16 mouse cellular contexts compared by ENCODE assay signal in genomic region chr1:50897696-50898095, GRCm38 (mm10). TPM values are rescaled to one million over a fixed set of nuclear protein-coding genes. Genes with fewer than 3 reads are reported as not detected.
DNase-seq lines count a peak whose midpoint lies in the region; ATAC-seq and TF ChIP-seq lines count a peak whose summit lies in the region.
"Had no signal": no experiment of that assay in that cellular context is flagged by ENCODE, and none has a peak within 500 bp of the region (broad histone marks: within the 10 kb centered on the region; RNA-seq: fewer than 3 reads in every experiment).

No protein-coding gene starts in this region.

- no peak overlapping the region for H3K4me2 ChIP-seq in hindbrain, embryonic 12.5 days (replicated peaks)
- no peak overlapping the region for H3K4me2 ChIP-seq in hindbrain, embryonic 16.5 days (ENCODE audit: low read length)
- H3K4me2 ChIP-seq in neural tube, embryonic 11.5 days (ENCODE audit: low read depth), result no peak overlapping the region
- no peak overlapping the region for H3K4me2 ChIP-seq in embryonic facial prominence, embryonic 14.5 days (ENCODE audit: low read depth, low read length)
- no peak overlapping the region for H3K4me2 ChIP-seq in liver, postnatal 0 days (ENCODE audit: low read depth, low read length)
- H3K4me2 ChIP-seq: intestine, embryonic 15.5 days; liver, embryonic 11.5 days had no signal

- H3K27me3 ChIP-seq in hindbrain, embryonic 12.5 days, result no peaks in the 10 kb centered on the region
- no peaks in the 10 kb centered on the region for H3K27me3 ChIP-seq in hindbrain, embryonic 16.5 days (replicated peaks; ENCODE audit: control insufficient read depth, insufficient read depth, low read length)
- no peaks in the 10 kb centered on the region for H3K27me3 ChIP-seq in neural tube, embryonic 11.5 days (ENCODE audit: control insufficient read depth, insufficient read depth, low read length)
- no peaks in the 10 kb centered on the region for H3K27me3 ChIP-seq in embryonic facial prominence, embryonic 14.5 days (replicated peaks; ENCODE audit: control insufficient read depth, insufficient read depth, low read length)
- H3K27me3 ChIP-seq in liver, postnatal 0 days (ENCODE audit: insufficient read depth, low read length), result no peaks in the 10 kb centered on the region
- H3K27me3 ChIP-seq: intestine, embryonic 15.5 days; megakaryocyte, embryonic 14.5 days had no signal

- peak; percentile 27 for DNase-seq in neural tube, embryonic 11.5 days (ENCODE audit: low spot score)
- DNase-seq in neural tube, embryonic 10.5 days (ENCODE audit: extremely low spot score, low spot score), result no peak
- DNase-seq in embryonic facial prominence, embryonic 14.5 days (ENCODE audit: low spot score), result peak; percentile 14
- DNase-seq in telencephalon, adult 2 months (ENCODE audit: low read depth, low spot score), result peak; percentile 82
- DNase-seq in liver, postnatal 0 days, result no peak
- DNase-seq: adrenal gland, postnatal 25 days; cerebellum, postnatal 25 days; heart, adult 2 months; heart, postnatal 10 days; kidney, postnatal 14 days; thymus, adult 2 months had no signal

- TF ChIP-seq EP300 in liver, postnatal 0 days (IDR thresholded peaks at IDR 0.05; ENCODE audit: low read depth), result no peak

- no peaks in the 10 kb centered on the region for H3K4me1 ChIP-seq in hindbrain, embryonic 12.5 days
- no peaks in the 10 kb centered on the region for H3K4me1 ChIP-seq in hindbrain, embryonic 16.5 days (ENCODE audit: control insufficient read depth, insufficient read depth, low read depth, low read length)
- H3K4me1 ChIP-seq in neural tube, embryonic 11.5 days (ENCODE audit: control insufficient read depth, insufficient read depth, low read length), result no peaks in the 10 kb centered on the region
- no peaks in the 10 kb centered on the region for H3K4me1 ChIP-seq in embryonic facial prominence, embryonic 14.5 days (ENCODE audit: control insufficient read depth, insufficient read depth, low read length)
- H3K4me1 ChIP-seq in liver, postnatal 0 days (ENCODE audit: insufficient read depth), result no peaks in the 10 kb centered on the region
- H3K4me1 ChIP-seq: intestine, embryonic 15.5 days; megakaryocyte, embryonic 14.5 days had no signal

- WGBS in hindbrain, embryonic 12.5 days, result 50% methylated on average over 6 of the region's 6 CpGs
- 40% methylated on average over 6 of the region's 6 CpGs for WGBS in hindbrain, embryonic 16.5 days
- WGBS in neural tube, embryonic 11.5 days, result 54% methylated on average over 6 of the region's 6 CpGs
- 74% methylated on average over 6 of the region's 6 CpGs for WGBS in embryonic facial prominence, embryonic 14.5 days
- WGBS in liver, postnatal 0 days (ENCODE audit: insufficient replicate concordance), result 78% methylated on average over 6 of the region's 6 CpGs

- H3K4me3 ChIP-seq in hindbrain, embryonic 12.5 days, result no peak overlapping the region
- H3K4me3 ChIP-seq in hindbrain, embryonic 16.5 days (ENCODE audit: low read length), result no peak overlapping the region
- H3K4me3 ChIP-seq in neural tube, embryonic 11.5 days (ENCODE audit: low read depth, low read length), result no peak overlapping the region
- no peak overlapping the region for H3K4me3 ChIP-seq in embryonic facial prominence, embryonic 14.5 days (ENCODE audit: low read depth, low read length)
- no peak overlapping the region for H3K4me3 ChIP-seq in liver, postnatal 0 days (ENCODE audit: low read depth, low read length)
- H3K4me3 ChIP-seq: heart, adult 2 months; intestine, embryonic 15.5 days; megakaryocyte, embryonic 14.5 days had no signal

- peak; percentile 69 for ATAC-seq in hindbrain, embryonic 12.5 days (ENCODE audit: low FRiP score)
- ATAC-seq in hindbrain, embryonic 16.5 days, result no peak
- ATAC-seq in neural tube, embryonic 11.5 days (ENCODE audit: insufficient read depth, low FRiP score, low TSS enrichment), result peak; percentile 76; the same call in 1 of the 2 replicates
- ATAC-seq in embryonic facial prominence, embryonic 14.5 days (ENCODE audit: low read depth), result no peak
- no peak for ATAC-seq in liver, postnatal 0 days
- ATAC-seq: intestine, embryonic 15.5 days had no signal

- no peaks in the 10 kb centered on the region for H3K9me3 ChIP-seq in hindbrain, embryonic 12.5 days (replicated peaks)
- H3K9me3 ChIP-seq in hindbrain, embryonic 16.5 days (ENCODE audit: control insufficient read depth, low read length), result no peaks in the 10 kb centered on the region; the same call in 1 of the 2 replicates
- H3K9me3 ChIP-seq in neural tube, embryonic 11.5 days (ENCODE audit: control insufficient read depth, low read length), result no peaks in the 10 kb centered on the region
- 0 out of 2 replicates have a peak, but pooled peaks cover 5% of the 10 kb centered on the region for H3K9me3 ChIP-seq in embryonic facial prominence, embryonic 14.5 days (ENCODE audit: control insufficient read depth, low read length)
- no peaks in the 10 kb centered on the region; the same call in 1 of the 2 replicates for H3K9me3 ChIP-seq in liver, postnatal 0 days (ENCODE audit: low read length)
- H3K9me3 ChIP-seq: intestine, embryonic 15.5 days had no signal

- no peak overlapping the region for H3K27ac ChIP-seq in hindbrain, embryonic 12.5 days
- H3K27ac ChIP-seq in hindbrain, embryonic 16.5 days (ENCODE audit: low read depth, low read length), result no peak overlapping the region
- no peak overlapping the region for H3K27ac ChIP-seq in neural tube, embryonic 11.5 days (ENCODE audit: low read depth, low read length)
- no peak overlapping the region for H3K27ac ChIP-seq in embryonic facial prominence, embryonic 14.5 days (replicated peaks; ENCODE audit: low read depth, low read length)
- no peak overlapping the region for H3K27ac ChIP-seq in liver, postnatal 0 days (ENCODE audit: low read depth)
- H3K27ac ChIP-seq: heart, adult 2 months; intestine, embryonic 15.5 days had no signal

- TF ChIP-seq CTCF in liver, postnatal 0 days (IDR thresholded peaks at IDR 0.05; ENCODE audit: low read depth), result no peak

- H3K36me3 ChIP-seq in hindbrain, embryonic 12.5 days, result no peaks in the 10 kb centered on the region
- no peaks in the 10 kb centered on the region for H3K36me3 ChIP-seq in hindbrain, embryonic 16.5 days (ENCODE audit: control insufficient read depth, insufficient read depth, low read length)
- H3K36me3 ChIP-seq in neural tube, embryonic 11.5 days (ENCODE audit: control insufficient read depth, insufficient read depth, low read length), result no peaks in the 10 kb centered on the region
- H3K36me3 ChIP-seq in embryonic facial prominence, embryonic 14.5 days (ENCODE audit: control insufficient read depth, insufficient read depth, low read length), result no peaks in the 10 kb centered on the region
- H3K36me3 ChIP-seq in liver, postnatal 0 days (replicated peaks; ENCODE audit: insufficient read depth, low read length), result no peaks in the 10 kb centered on the region
- H3K36me3 ChIP-seq: intestine, embryonic 15.5 days had no signal

- no peak overlapping the region for H3K9ac ChIP-seq in hindbrain, embryonic 12.5 days
- no peak overlapping the region for H3K9ac ChIP-seq in hindbrain, embryonic 16.5 days (ENCODE audit: low read depth, low read length)
- no peak overlapping the region for H3K9ac ChIP-seq in neural tube, embryonic 11.5 days (ENCODE audit: low read length)
- H3K9ac ChIP-seq in embryonic facial prominence, embryonic 14.5 days (ENCODE audit: low read depth, low read length), result no peak overlapping the region
- H3K9ac ChIP-seq in liver, postnatal 0 days (replicated peaks), result no peak overlapping the region
- H3K9ac ChIP-seq: intestine, embryonic 15.5 days had no signal

RNA-seq across cellular contexts. Expression of gene Tmeff2, which starts 2.8 kb away (rescaled TPM):
- 32.3 and 33.9 TPM in 2 replicates for polyA plus RNA-seq in hindbrain, embryonic 12.5 days (2016; fragmentation: Nextera tagmentation; extraction: Ambion mirVana)
- polyA plus RNA-seq in hindbrain, embryonic 16.5 days (2015; fragmentation: Nextera tagmentation; extraction: Ambion mirVana), result 69.4 and 75.9 TPM in 2 replicates
- 27.9 and 32.9 TPM in 2 replicates for polyA plus RNA-seq in neural tube, embryonic 11.5 days (2014; fragmentation: Nextera tagmentation; extraction: Ambion mirVana)
- polyA plus RNA-seq in embryonic facial prominence, embryonic 14.5 days (2014; fragmentation: Nextera tagmentation; extraction: Ambion mirVana), result 26.3 and 37.1 TPM in 2 replicates
- polyA plus RNA-seq in liver, postnatal 0 days (2015; fragmentation: Nextera tagmentation; extraction: Ambion mirVana), result 0.50 and 0.59 TPM in 2 replicates

Comparison
In these comparisons a context has a peak if more than half of its experiments do, and no peak if none do; other contexts are left out.
1. ATAC-seq: peak in hindbrain, embryonic 12.5 days (single experiment) and neural tube, embryonic 11.5 days (single experiment); none in hindbrain, embryonic 16.5 days (single experiment), embryonic facial prominence, embryonic 14.5 days (single experiment) and liver, postnatal 0 days (single experiment).
2. DNase-seq: peak in neural tube, embryonic 11.5 days (single experiment), embryonic facial prominence, embryonic 14.5 days (single experiment) and telencephalon, adult 2 months (single experiment); none in neural tube, embryonic 10.5 days (single experiment) and liver, postnatal 0 days (single experiment).
3. RNA of gene Tmeff2, which starts 2.8 kb away (polyA plus RNA-seq): 69.4 to 75.9 TPM in hindbrain, embryonic 16.5 days, 32.3 to 33.9 TPM in hindbrain, embryonic 12.5 days, 27.9 to 32.9 TPM in neural tube, embryonic 11.5 days and 26.3 to 37.1 TPM in embryonic facial prominence, embryonic 14.5 days; 0.50 to 0.59 TPM in liver, postnatal 0 days; every median in the first group is over 10 times any median in the second.